Mouse (Mus musculus) heart, adult 9 months (tissue): Measurements from ENCODE around the gene Tbc1d19.

ENCODE experiments used
- DNase-seq, 2 experiments: peaks; one replicate each; pipeline ENCODE4 v3.0.0; 2022; ENCODE audit warnings: low spot score in 2 of 2

Tbc1d19 gene

DNA sequence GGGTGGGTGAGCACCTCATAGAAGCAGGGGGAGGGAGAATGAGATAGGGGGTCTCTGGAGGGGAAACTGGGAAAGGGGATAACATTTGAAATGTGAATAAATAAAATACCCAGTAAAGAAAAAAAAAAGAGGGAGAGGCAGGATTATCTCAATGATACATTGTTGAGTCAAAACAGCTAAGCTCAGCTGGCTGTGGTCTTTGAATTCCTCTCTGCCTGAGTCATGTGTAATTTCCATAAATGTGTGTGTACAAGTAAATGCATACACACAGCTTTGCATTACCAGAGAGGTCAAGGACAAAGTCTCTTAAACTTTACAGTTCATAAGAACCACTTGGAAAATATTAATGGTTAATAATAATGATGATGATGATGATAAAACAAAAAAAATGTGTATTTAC, 143.8 kb downstream of the Tbc1d19 start:
- no peak for DNase-seq
